Mouse (Mus musculus) c-Kit-positive CD71-positive TER-119-positive erythroid progenitor cells, embryonic 14.5 days (primary cell): Measurements from ENCODE around the gene Fkbpl.
A peak's percentile ranks its signal among the peaks of the same experiment; 100 is the strongest.

ENCODE experiments used
- DNase-seq: peaks from one replicate; pipeline ENCODE4 v3.0.0-alpha.2; 2013; ENCODE audit warnings: low spot score

The Fkbpl gene

GRCm38 (mm10) chr17:34648141-34648890, 3.8 kb downstream of the Fkbpl start:
- DNase-seq: no peak

- no peak for DNase-seq
Observed at GRCm38 (mm10) chr17:34649106-34649864, 4.7 kb downstream of the Fkbpl start.

GRCm38 (mm10) chr17:34650781-34651180, 6.2 kb downstream of the Fkbpl start:
- DNase-seq: no peak

- no peak for DNase-seq
Observed at GRCm38 (mm10) chr17:34651507-34652221, 7.1 kb downstream of the Fkbpl start.

- DNase-seq: no peak
Observed at GRCm38 (mm10) chr17:34652546-34652945, 8.0 kb downstream of the Fkbpl start.

- DNase-seq: no peak
Observed at GRCm38 (mm10) chr17:34652985-34653384, 8.4 kb downstream of the Fkbpl start.

GRCm38 (mm10) chr17:34653746-34654285, 9.3 kb downstream of the Fkbpl start:
- DNase-seq: peak; percentile 62

- DNase-seq: no peak
Observed at GRCm38 (mm10) chr17:34654392-34654791, 9.8 kb downstream of the Fkbpl start.

- no peak for DNase-seq
Observed at GRCm38 (mm10) chr17:34655160-34655559, 10.6 kb downstream of the Fkbpl start.

GRCm38 (mm10) chr17:34655581-34655991, 11.0 kb downstream of the Fkbpl start:
- no peak for DNase-seq

- no peak for DNase-seq
Observed at GRCm38 (mm10) chr17:34656666-34657065, 12.1 kb downstream of the Fkbpl start.

GRCm38 (mm10) chr17:34657271-34657670, 12.7 kb downstream of the Fkbpl start:
- DNase-seq: no peak

GRCm38 (mm10) chr17:34658145-34658544, 13.6 kb downstream of the Fkbpl start:
- DNase-seq: no peak

GRCm38 (mm10) chr17:34658591-34658990, 14.0 kb downstream of the Fkbpl start:
- no peak for DNase-seq

GRCm38 (mm10) chr17:34659181-34659896, 14.8 kb downstream of the Fkbpl start:
- no peak for DNase-seq

GRCm38 (mm10) chr17:34659897-34660214, 15.3 kb downstream of the Fkbpl start:
- DNase-seq: no peak

- DNase-seq: no peak
Observed at GRCm38 (mm10) chr17:34660259-34660820, 15.8 kb downstream of the Fkbpl start.

- no peak for DNase-seq
Observed at GRCm38 (mm10) chr17:34661121-34661591, 16.6 kb downstream of the Fkbpl start.

GRCm38 (mm10) chr17:34662468-34662867, 17.9 kb downstream of the Fkbpl start:
- DNase-seq: no peak

- no peak for DNase-seq
Observed at GRCm38 (mm10) chr17:34662978-34663377, 18.4 kb downstream of the Fkbpl start.

- DNase-seq: no peak
Observed at GRCm38 (mm10) chr17:34663558-34663957, 19.0 kb downstream of the Fkbpl start.
